In genomic region chr5:133940030-133940429, GRCm38 (mm10) we compare ENCODE assay signal across 26 mouse cellular contexts.
A peak's percentile ranks its signal among the peaks of the same experiment; 100 is the strongest.
DNase-seq lines count a peak whose midpoint lies in the region; ATAC-seq and TF ChIP-seq lines count a peak whose summit lies in the region.
"Had no signal": no experiment of that assay in that cellular context is flagged by ENCODE, and none has a peak within 500 bp of the region (broad histone marks: within the 10 kb centered on the region; RNA-seq: fewer than 3 reads in every experiment).

No protein-coding gene starts in this region.

- H3K4me2 ChIP-seq in forebrain, embryonic 13.5 days = no peak overlapping the region
- H3K4me2 ChIP-seq in forebrain, embryonic 12.5 days = no peak overlapping the region
- H3K4me2 ChIP-seq: embryonic facial prominence, embryonic 13.5 days; liver, embryonic 15.5 days; neural tube, embryonic 15.5 days had no signal

- no peak for ATAC-seq in forebrain, embryonic 13.5 days
- no peak for ATAC-seq in forebrain, embryonic 12.5 days (ENCODE audit: low FRiP score)
- ATAC-seq: midbrain, embryonic 16.5 days had no signal

- peaks cover 29% of the 10 kb centered on the region for H3K4me1 ChIP-seq in forebrain, embryonic 13.5 days
- H3K4me1 ChIP-seq in forebrain, embryonic 12.5 days = peaks cover 15% of the 10 kb centered on the region
- H3K4me1 ChIP-seq: limb, embryonic 10.5 days; liver, embryonic 15.5 days; neural tube, embryonic 15.5 days had no signal

- no peak for DNase-seq in layer of hippocampus, adult 2 months (ENCODE audit: low spot score in 2 of 2)
- DNase-seq in layer of hippocampus, postnatal 10 days (ENCODE audit: low spot score in 2 of 2) = no peak
- peak; percentile 18 for DNase-seq in brain, adult 2 months (ENCODE audit: low read depth, low spot score)
- DNase-seq in cerebellum, postnatal 14 days = peak; percentile 56 to 68
- DNase-seq in adrenal gland, postnatal 25 days = no peak
- DNase-seq in right cerebral cortex, adult 18-20 months = no peak
- DNase-seq: adrenal gland, adult 8-10 months; B cell, adult 2 months; embryo, embryonic 11 days; gastrocnemius, adult 2 months; kidney, adult 11 months; kidney, postnatal 4 days; layer of hippocampus, adult 9-11 months; liver had no signal

- WGBS in forebrain, embryonic 13.5 days = 66% methylated on average over 2 of the region's 2 CpGs
- 79% methylated on average over 2 of the region's 2 CpGs for WGBS in forebrain, embryonic 12.5 days

- TF ChIP-seq CTCF in layer of hippocampus, adult 2 months (conservative IDR thresholded peaks at IDR 0.05) = no peak

- H3K9ac ChIP-seq in forebrain, embryonic 13.5 days = no peak overlapping the region
- no peak overlapping the region for H3K9ac ChIP-seq in forebrain, embryonic 12.5 days
- H3K9ac ChIP-seq: embryonic facial prominence, embryonic 13.5 days; liver, embryonic 15.5 days; neural tube, embryonic 15.5 days had no signal

- H3K27me3 ChIP-seq in forebrain, embryonic 13.5 days = no peaks in the 10 kb centered on the region
- 0 out of 2 replicates have a peak, but pooled peaks cover 2% of the 10 kb centered on the region for H3K27me3 ChIP-seq in forebrain, embryonic 12.5 days
- H3K27me3 ChIP-seq: CH12.LX; embryonic facial prominence, embryonic 13.5 days; liver, embryonic 15.5 days; neural tube, embryonic 15.5 days had no signal

- H3K9me3 ChIP-seq in forebrain, embryonic 13.5 days (replicated peaks) = no peaks in the 10 kb centered on the region
- no peaks in the 10 kb centered on the region for H3K9me3 ChIP-seq in forebrain, embryonic 12.5 days
- H3K9me3 ChIP-seq: embryonic facial prominence, embryonic 13.5 days; limb, embryonic 10.5 days; liver, embryonic 15.5 days; neural tube, embryonic 15.5 days had no signal

- H3K36me3 ChIP-seq in forebrain, embryonic 13.5 days (ENCODE audit: poor library complexity, severe bottlenecking) = no peaks in the 10 kb centered on the region
- no peaks in the 10 kb centered on the region for H3K36me3 ChIP-seq in forebrain, embryonic 12.5 days (replicated peaks)
- H3K36me3 ChIP-seq: embryonic facial prominence, embryonic 13.5 days; G1E; limb, embryonic 10.5 days; liver, embryonic 15.5 days; neural tube, embryonic 15.5 days had no signal

- 0 out of 2 replicates have a peak overlapping the region, but pooled peaks have one; percentile 25 for H3K27ac ChIP-seq in forebrain, embryonic 13.5 days
- no peak overlapping the region for H3K27ac ChIP-seq in forebrain, embryonic 12.5 days
- peak overlapping the region; percentile 39; the same call in 1 of the 2 replicates for H3K27ac ChIP-seq in layer of hippocampus, adult 2 months
- H3K27ac ChIP-seq: embryonic facial prominence, embryonic 13.5 days; gastrocnemius, adult 2 months; left cerebral cortex, adult 2 months; limb, embryonic 10.5 days; liver, embryonic 15.5 days; macrophage; neural tube, embryonic 15.5 days had no signal

- no peak overlapping the region for H3K4me3 ChIP-seq in forebrain, embryonic 13.5 days
- no peak overlapping the region for H3K4me3 ChIP-seq in forebrain, embryonic 12.5 days (replicated peaks)
- H3K4me3 ChIP-seq in layer of hippocampus, adult 2 months = no peak overlapping the region
- H3K4me3 ChIP-seq: embryonic facial prominence, embryonic 13.5 days; erythroblast, embryonic 14.5 days; gastrocnemius, adult 2 months; left cerebral cortex, adult 2 months; limb, embryonic 10.5 days; liver, embryonic 15.5 days; neural tube, embryonic 15.5 days had no signal

Comparison
In these comparisons a context has a peak if more than half of its experiments do, and no peak if none do; other contexts are left out.
1. DNase-seq: peak in brain, adult 2 months (single experiment) and cerebellum, postnatal 14 days (2 of 2); none in layer of hippocampus, adult 2 months (0 of 2), layer of hippocampus, postnatal 10 days (0 of 2), adrenal gland, postnatal 25 days (single experiment) and right cerebral cortex, adult 18-20 months (single experiment).